Mouse (Mus musculus): Measurements from ENCODE around the gene Dmac2. TPM values are rescaled to one million over a fixed set of nuclear protein-coding genes. Genes with fewer than 3 reads are reported as not detected.

Dmac2 gene
- polyA plus RNA-seq, 1 experiment = 0.73 TPM

- peaks cover 40% of the 10 kb centered on the region for H3K4me1 ChIP-seq (ENCODE audit: control insufficient read depth)
- no peak overlapping the region for H3K4me3 ChIP-seq (replicated peaks)
- no peak for TF ChIP-seq TAL1 (IDR thresholded peaks at IDR 0.05; ENCODE audit: low read length)
- no peak for TF ChIP-seq GATA1 (IDR thresholded peaks at IDR 0.05; ENCODE audit: low read length)
Observed at GRCm38 (mm10) chr7:25624851-25625250, 5.6 kb downstream of the Dmac2 start.

GRCm38 (mm10) chr7:25625594-25626250 lies 6.5 kb downstream of the Dmac2 start:
- Histone ChIP-seq H3K27me3 (ENCODE audit: control insufficient read depth) (no peaks in the 10 kb centered on the region), H3K9me3 (ENCODE audit: control insufficient read depth, low read length) (no peaks in the 10 kb centered on the region), H3K4me1 (ENCODE audit: control insufficient read depth) (peaks cover 36% of the 10 kb centered on the region), H3K36me3 (ENCODE audit: control insufficient read depth) (peaks cover 35% of the 10 kb centered on the region), H3K4me3 (replicated peaks) (no peak overlapping the region)
- no peak for TF ChIP-seq GATA1 (IDR thresholded peaks at IDR 0.05; ENCODE audit: low read length)
- no peak for TF ChIP-seq TAL1 (IDR thresholded peaks at IDR 0.05; ENCODE audit: low read length)

More at GRCm38 (mm10) chr7:25624851-25625250, 5.6 kb downstream of the Dmac2 start:
- Histone ChIP-seq H3K36me3 (ENCODE audit: control insufficient read depth) (peaks cover 29% of the 10 kb centered on the region), H3K27me3 (ENCODE audit: control insufficient read depth) (no peaks in the 10 kb centered on the region), H3K9me3 (ENCODE audit: control insufficient read depth, low read length) (no peaks in the 10 kb centered on the region)

- Histone ChIP-seq H3K4me1 (ENCODE audit: control insufficient read depth) (peaks cover 36% of the 10 kb centered on the region), H3K36me3 (ENCODE audit: control insufficient read depth) (peaks cover 39% of the 10 kb centered on the region), H3K4me3 (replicated peaks) (peak within 1 kb of the TSS; percentile 63), H3K9me3 (ENCODE audit: control insufficient read depth, low read length) (no peaks in the 10 kb centered on the region), H3K27me3 (ENCODE audit: control insufficient read depth) (no peaks in the 10 kb centered on the region)
- TF ChIP-seq TAL1 (IDR thresholded peaks at IDR 0.05; ENCODE audit: low read length) (no peak), GATA1 (IDR thresholded peaks at IDR 0.05; ENCODE audit: low read length) (no peak)
Observed at GRCm38 (mm10) chr7:25626509-25627430, 7.6 kb downstream of the Dmac2 start, which contains the start of gene B3gnt8. Gene B3gnt8 (plus strand): TSS chr7:25626654.

- Histone ChIP-seq H3K9me3 (ENCODE audit: control insufficient read depth, low read length) (no peaks in the 10 kb centered on the region), H3K4me1 (ENCODE audit: control insufficient read depth) (peaks cover 36% of the 10 kb centered on the region), H3K27me3 (ENCODE audit: control insufficient read depth) (no peaks in the 10 kb centered on the region), H3K4me3 (replicated peaks) (peak overlapping the region; percentile 63), H3K36me3 (ENCODE audit: control insufficient read depth) (peaks cover 38% of the 10 kb centered on the region)
- no peak for TF ChIP-seq GATA1 (IDR thresholded peaks at IDR 0.05; ENCODE audit: low read length)
Observed at GRCm38 (mm10) chr7:25627431-25628322, 8.5 kb downstream of the Dmac2 start.

- Histone ChIP-seq H3K36me3 (ENCODE audit: control insufficient read depth) (peaks cover 41% of the 10 kb centered on the region), H3K4me3 (replicated peaks) (peak overlapping the region; percentile 63), H3K4me1 (ENCODE audit: control insufficient read depth) (peaks cover 38% of the 10 kb centered on the region), H3K27me3 (ENCODE audit: control insufficient read depth) (no peaks in the 10 kb centered on the region), H3K9me3 (ENCODE audit: control insufficient read depth, low read length) (no peaks in the 10 kb centered on the region)
- no peak for TF ChIP-seq TAL1 (IDR thresholded peaks at IDR 0.05; ENCODE audit: low read length)
- no peak for TF ChIP-seq GATA1 (IDR thresholded peaks at IDR 0.05; ENCODE audit: low read length)
Observed at GRCm38 (mm10) chr7:25628323-25628620, 9.1 kb downstream of the Dmac2 start.

GRCm38 (mm10) chr7:25632679-25633078 lies 13.5 kb downstream of the Dmac2 start:
- Histone ChIP-seq H3K4me3 (replicated peaks) (no peak overlapping the region), H3K4me1 (ENCODE audit: control insufficient read depth) (peaks cover 16% of the 10 kb centered on the region)
- no peak for TF ChIP-seq TAL1 (IDR thresholded peaks at IDR 0.05; ENCODE audit: low read length)
- TF ChIP-seq GATA1 (IDR thresholded peaks at IDR 0.05; ENCODE audit: low read length) = no peak

GRCm38 (mm10) chr7:25636373-25636772 lies 17.2 kb downstream of the Dmac2 start:
- no peak overlapping the region for H3K4me3 ChIP-seq (replicated peaks)
- no peaks in the 10 kb centered on the region for H3K9me3 ChIP-seq (ENCODE audit: control insufficient read depth, low read length)
- TF ChIP-seq GATA1 (IDR thresholded peaks at IDR 0.05; ENCODE audit: low read length) (no peak), TAL1 (IDR thresholded peaks at IDR 0.05; ENCODE audit: low read length) (no peak)
- H3K27me3 ChIP-seq (ENCODE audit: control insufficient read depth) = no peaks in the 10 kb centered on the region
- peaks cover 2% of the 10 kb centered on the region; the same call in 1 of the 2 replicates for H3K4me1 ChIP-seq (ENCODE audit: control insufficient read depth)
- peaks cover 24% of the 10 kb centered on the region for H3K36me3 ChIP-seq (ENCODE audit: control insufficient read depth)

More at GRCm38 (mm10) chr7:25632679-25633078, 13.5 kb downstream of the Dmac2 start:
- H3K9me3 ChIP-seq (ENCODE audit: control insufficient read depth, low read length) = no peaks in the 10 kb centered on the region
- H3K27me3 ChIP-seq (ENCODE audit: control insufficient read depth) = no peaks in the 10 kb centered on the region
- H3K36me3 ChIP-seq (ENCODE audit: control insufficient read depth) = peaks cover 30% of the 10 kb centered on the region

GRCm38 (mm10) chr7:25637099-25637498 lies 17.9 kb downstream of the Dmac2 start:
- Histone ChIP-seq H3K4me3 (replicated peaks) (no peak overlapping the region), H3K27me3 (ENCODE audit: control insufficient read depth) (no peaks in the 10 kb centered on the region), H3K4me1 (ENCODE audit: control insufficient read depth) (peaks cover 2% of the 10 kb centered on the region; the same call in 1 of the 2 replicates), H3K36me3 (ENCODE audit: control insufficient read depth) (peaks cover 21% of the 10 kb centered on the region), H3K9me3 (ENCODE audit: control insufficient read depth, low read length) (no peaks in the 10 kb centered on the region)
- TF ChIP-seq TAL1 (IDR thresholded peaks at IDR 0.05; ENCODE audit: low read length) (no peak), GATA1 (IDR thresholded peaks at IDR 0.05; ENCODE audit: low read length) (no peak)
